In genomic region chr7:139200108-139200507, GRCm38 (mm10) we compare ENCODE assay signal across 9 mouse cellular contexts. TPM values are rescaled to one million over a fixed set of nuclear protein-coding genes. Genes with fewer than 3 reads are reported as not detected.
A peak's percentile ranks its signal among the peaks of the same experiment; 100 is the strongest.
DNase-seq lines count a peak whose midpoint lies in the region; ATAC-seq lines count a peak whose summit lies in the region.
"Had no signal": no experiment of that assay in that cellular context is flagged by ENCODE, and none has a peak within 500 bp of the region (broad histone marks: within the 10 kb centered on the region; RNA-seq: fewer than 3 reads in every experiment).

No protein-coding gene starts in this region.

- no peak for ATAC-seq in CD4-positive, CD25-positive, alpha-beta regulatory T cell, adult 4 months
- ATAC-seq in midbrain, embryonic 12.5 days (ENCODE audit: low FRiP score, low read depth) = peak; percentile 44

- no peak overlapping the region for H3K9ac ChIP-seq in midbrain, embryonic 12.5 days (replicated peaks)

- H3K4me2 ChIP-seq in midbrain, embryonic 12.5 days (replicated peaks) = no peak overlapping the region

- H3K4me3 ChIP-seq in embryonic facial prominence, embryonic 10.5 days = no peak overlapping the region
- no peak overlapping the region for H3K4me3 ChIP-seq in midbrain, embryonic 12.5 days

- H3K9me3 ChIP-seq in embryonic facial prominence, embryonic 10.5 days = no peaks in the 10 kb centered on the region
- H3K9me3 ChIP-seq in midbrain, embryonic 12.5 days = no peaks in the 10 kb centered on the region

- no peaks in the 10 kb centered on the region for H3K4me1 ChIP-seq in embryonic facial prominence, embryonic 10.5 days
- H3K4me1 ChIP-seq in midbrain, embryonic 12.5 days = no peaks in the 10 kb centered on the region

- peaks cover 16% of the 10 kb centered on the region for H3K27me3 ChIP-seq in embryonic facial prominence, embryonic 10.5 days (replicated peaks; ENCODE audit: low read depth, poor library complexity, severe bottlenecking)
- H3K27me3 ChIP-seq in midbrain, embryonic 12.5 days = peaks cover 4% of the 10 kb centered on the region

- peak; percentile 45 for DNase-seq in CD4-positive, CD25-positive, alpha-beta regulatory T cell, adult 2 months (ENCODE audit: low read depth, low spot score)
- DNase-seq in adrenal gland, adult 2 months = peak; percentile 58
- peak; percentile 66 for DNase-seq in embryonic facial prominence, embryonic 10.5 days (ENCODE audit: low spot score)
- peak; percentile 79 for DNase-seq in heart, postnatal 4 days
- DNase-seq in left cerebral cortex, adult 11 months (ENCODE audit: low spot score) = peak; percentile 66
- DNase-seq in yolk sac, embryonic 10.5 days (ENCODE audit: low spot score) = peak; percentile 47

- 37% methylated on average over 7 of the region's 7 CpGs for WGBS in embryonic facial prominence, embryonic 10.5 days
- WGBS in midbrain, embryonic 12.5 days = 34% methylated on average over 7 of the region's 7 CpGs

- no peaks in the 10 kb centered on the region for H3K36me3 ChIP-seq in embryonic facial prominence, embryonic 10.5 days (replicated peaks)
- H3K36me3 ChIP-seq in midbrain, embryonic 12.5 days = no peaks in the 10 kb centered on the region

- no peak overlapping the region for H3K27ac ChIP-seq in embryonic facial prominence, embryonic 10.5 days (replicated peaks)
- H3K27ac ChIP-seq in midbrain, embryonic 12.5 days (replicated peaks) = no peak overlapping the region

RNA-seq across cellular contexts. Expression of gene Lrrc27, which starts 12.7 kb away (rescaled TPM):
- polyA plus RNA-seq in CD4-positive, CD25-positive, alpha-beta regulatory T cell, adult 4 months (2017; shearing (Covaris generic)) = 1 to 10 TPM; 4.4 to 4.8 TPM
- 1 to 10 TPM; 4.1 to 8.3 TPM for total RNA-seq in adrenal gland, adult 2 months (2021)
- polyA plus RNA-seq in adrenal gland, adult 2 months (2012; rRNA removed) = 7.6 and 7.8 TPM in 2 replicates
- polyA plus RNA-seq in embryonic facial prominence, embryonic 10.5 days (2016; fragmentation: Nextera tagmentation; extraction: Ambion mirVana) = 4.4 and 4.6 TPM in 2 replicates
- total RNA-seq in heart, postnatal 4 days (2021) = 1 to 10 TPM; 3.4 to 5.0 TPM
- 4.8 and 5.8 TPM in 2 replicates for polyA plus RNA-seq in midbrain, embryonic 12.5 days (2016; fragmentation: Nextera tagmentation; extraction: Ambion mirVana)

RNA-seq across cellular contexts. Expression of gene Stk32c, which starts 13.0 kb away (rescaled TPM):
- under 1 TPM in 1 of 2 experiments, not detected in 1; 0.43 TPM for polyA plus RNA-seq in CD4-positive, CD25-positive, alpha-beta regulatory T cell, adult 4 months (2017; shearing (Covaris generic))
- total RNA-seq in adrenal gland, adult 2 months (2021) = 1 to 10 TPM; 2.8 to 3.1 TPM
- 3.1 and 7.4 TPM in 2 replicates for polyA plus RNA-seq in adrenal gland, adult 2 months (2012; rRNA removed)
- 0.10 and 0.12 TPM in 2 replicates for polyA plus RNA-seq in embryonic facial prominence, embryonic 10.5 days (2016; fragmentation: Nextera tagmentation; extraction: Ambion mirVana)
- 1 to 10 TPM; 3.3 to 3.4 TPM for total RNA-seq in heart, postnatal 4 days (2021)
- polyA plus RNA-seq in midbrain, embryonic 12.5 days (2016; fragmentation: Nextera tagmentation; extraction: Ambion mirVana) = 0.66 and 1.0 TPM in 2 replicates
- total RNA-seq: neutrophil, adult 5-6 weeks had no signal

RNA-seq across cellular contexts. Expression of gene Pwwp2b, which starts 48.2 kb away (rescaled TPM):
- polyA plus RNA-seq in CD4-positive, CD25-positive, alpha-beta regulatory T cell, adult 4 months (2017; shearing (Covaris generic)) = 1 to 10 TPM; 2.0 to 5.6 TPM
- 10 to 100 TPM in 1 of 2 experiments, 1 to 10 TPM in 1; 8.9 to 16.1 TPM for total RNA-seq in adrenal gland, adult 2 months (2021)
- polyA plus RNA-seq in adrenal gland, adult 2 months (2012; rRNA removed) = 19.6 and 24.4 TPM in 2 replicates
- polyA plus RNA-seq in embryonic facial prominence, embryonic 10.5 days (2016; fragmentation: Nextera tagmentation; extraction: Ambion mirVana) = 7.1 and 7.6 TPM in 2 replicates
- total RNA-seq in heart, postnatal 4 days (2021) = 1 to 10 TPM; 7.9 to 9.3 TPM
- polyA plus RNA-seq in midbrain, embryonic 12.5 days (2016; fragmentation: Nextera tagmentation; extraction: Ambion mirVana) = 3.4 and 3.9 TPM in 2 replicates
